Mouse (Mus musculus) MEL (cell line): Measurements from ENCODE around the gene Gm7970.
"Not testable (repeated sequence)": the region's sequence is repeated elsewhere in the genome, so short reads cannot be mapped to it uniquely, and the experiment has no call there.

Source experiments
- CTCF ChIP-seq, 3 experiments: IDR thresholded peaks in 2 of 3; conservative IDR thresholded peaks in 1 of 3; 2 replicates each; pipeline ENCODE4 v1.5.1; 2011 to 2012; ENCODE audit warnings: low read length in 3 of 3, low read depth in 2 of 3, mild to moderate bottlenecking in 2 of 3, improper control_type of control experiment in 1 of 3, inconsistent platforms in 1 of 3, mixed read lengths in 1 of 3, moderate library complexity in 1 of 3; ENCODE audit not compliant: control insufficient read depth in 1 of 3, insufficient read depth in 1 of 3, poor library complexity in 1 of 3, severe bottlenecking in 1 of 3
- E2F4 ChIP-seq: IDR thresholded peaks from 2 replicates; pipeline ENCODE4 v1.6.1; 2011; ENCODE audit warnings: low read depth, low read length, improper control_type of control experiment, borderline replicate concordance
- GABPA ChIP-seq: IDR thresholded peaks from 2 replicates; pipeline ENCODE4 v1.6.1; 2012; ENCODE audit warnings: low read depth, mild to moderate bottlenecking, inconsistent platforms, low read length, improper control_type of control experiment, moderate library complexity
- TAL1 ChIP-seq: IDR thresholded peaks from 2 replicates; pipeline ENCODE4 v1.6.1; 2012; ENCODE audit warnings: mild to moderate bottlenecking, inconsistent platforms, low read length, moderate library complexity, mixed read lengths
- ZC3H11A ChIP-seq: IDR thresholded peaks from 2 replicates; pipeline ENCODE4 v1.6.1; 2012; ENCODE audit warnings: low read depth, mild to moderate bottlenecking, inconsistent platforms, low read length, improper control_type of control experiment
- ZNF384 ChIP-seq: IDR thresholded peaks from 2 replicates; pipeline ENCODE4 v1.6.1; 2012; ENCODE audit warnings: low read depth, mild to moderate bottlenecking, inconsistent platforms, low read length, improper control_type of control experiment

GRCm38 (mm10) chr14:41524695-41525094 lies 30.7 kb downstream of the Gm7970 start:
- TF ChIP-seq ZC3H11A; E2F4; CTCF (IDR thresholded peaks at IDR 0.05 in 2 of 3, conservative IDR thresholded peaks at IDR 0.05 in 1 of 3; ENCODE audit: control insufficient read depth in 1 of 3, insufficient read depth in 1 of 3, low read depth in 2 of 3, low read length in 3 of 3, poor library complexity in 1 of 3, severe bottlenecking in 1 of 3); ZNF384; TAL1; GABPA: not testable (repeated sequence)
